Mouse (Mus musculus) fat pad, adult 2 months (tissue): ENCODE data around the gene Cenpv.
"Not testable (repeated sequence)": the region's sequence is repeated elsewhere in the genome, so short reads cannot be mapped to it uniquely, and the experiment has no call there.

ENCODE experiments used
- DNase-seq: peaks from one replicate; pipeline ENCODE4 v3.0.0-alpha.2; 2011; ENCODE audit warnings: low read depth, low spot score; ENCODE audit errors: extremely low read depth

The Cenpv gene

GRCm38 (mm10) chr11:62509571-62509970 is 29.5 kb downstream of the Cenpv start:
- DNase-seq = no peak

GRCm38 (mm10) chr11:62508816-62509215 is 30.2 kb downstream of the Cenpv start:
- DNase-seq = not testable (repeated sequence)

- not testable (repeated sequence) for DNase-seq
Observed at GRCm38 (mm10) chr11:62508365-62508764, 30.7 kb downstream of the Cenpv start.

GRCm38 (mm10) chr11:62507683-62508082 is 31.4 kb downstream of the Cenpv start:
- no peak for DNase-seq

GRCm38 (mm10) chr11:62500529-62500928 is 38.5 kb downstream of the Cenpv start:
- DNase-seq = no peak

- DNase-seq = no peak
Observed at GRCm38 (mm10) chr11:62498802-62499201, 40.3 kb downstream of the Cenpv start.

GRCm38 (mm10) chr11:62497181-62497580 is 41.9 kb downstream of the Cenpv start:
- DNase-seq = no peak

GRCm38 (mm10) chr11:62496151-62496715 is 42.8 kb downstream of the Cenpv start:
- no peak for DNase-seq

GRCm38 (mm10) chr11:62495276-62495801 is 43.7 kb downstream of the Cenpv start:
- no peak for DNase-seq

- DNase-seq = peak; percentile 91
Observed at GRCm38 (mm10) chr11:62494754-62495275, 44.2 kb downstream of the Cenpv start.

- no peak for DNase-seq
Observed at GRCm38 (mm10) chr11:62493701-62494100, 45.4 kb downstream of the Cenpv start.

GRCm38 (mm10) chr11:62487540-62488350 is 51.3 kb downstream of the Cenpv start:
- DNase-seq = no peak

- DNase-seq = no peak
Observed at GRCm38 (mm10) chr11:62486949-62487348, 52.1 kb downstream of the Cenpv start.

- no peak for DNase-seq
Observed at GRCm38 (mm10) chr11:62479581-62479980, 59.5 kb downstream of the Cenpv start.

GRCm38 (mm10) chr11:62478931-62479330 is 60.1 kb downstream of the Cenpv start:
- no peak for DNase-seq

- DNase-seq = no peak
Observed at GRCm38 (mm10) chr11:62476156-62476555, 62.9 kb downstream of the Cenpv start.
